Mouse (Mus musculus) heart, postnatal 0 days (tissue): Measurements from ENCODE around the gene Phf5a. TPM values are rescaled to one million over a fixed set of nuclear protein-coding genes. Genes with fewer than 3 reads are reported as not detected.
A peak's percentile ranks its signal among the peaks of the same experiment; 100 is the strongest.

Experiments used
- ATAC-seq: fragments of 200-750 bp; cut with Nextera tagmentation; 2 replicates; pipeline ENCODE4 v1.8.0; 2017; ENCODE audit warnings: low read depth, moderate number of reproducible peaks, moderate library complexity; ENCODE audit not compliant: insufficient read depth
- DNase-seq: peaks from one replicate; pipeline ENCODE4 v3.0.0-alpha.2; 2016; ENCODE audit warnings: low spot score
- H3K27ac ChIP-seq: fragments of 300-500 bp; sonication (generic); 2 replicates; pipeline ENCODE4 v1.5.1; 2014; ENCODE audit warnings: low read depth, mild to moderate bottlenecking
- H3K27me3 ChIP-seq: fragments of 300-500 bp; sonication (generic); 2 replicates; pipeline ENCODE4 v1.6.1; 2014; ENCODE audit warnings: low read length, mixed read lengths; ENCODE audit not compliant: control insufficient read depth, insufficient read depth
- H3K36me3 ChIP-seq: fragments of 300-500 bp; sonication (generic); replicated peaks from 2 replicates; pipeline ENCODE4 v1.6.1; 2014; ENCODE audit warnings: low read length, mixed read lengths; ENCODE audit not compliant: control insufficient read depth, insufficient read depth
- H3K4me1 ChIP-seq: fragments of 300-500 bp; sonication (generic); 2 replicates; pipeline ENCODE4 v1.6.1; 2014; ENCODE audit warnings: antibody characterized with exemption; ENCODE audit not compliant: control insufficient read depth, insufficient read depth
- H3K4me2 ChIP-seq: fragments of 300-500 bp; sonication (generic); 2 replicates; pipeline ENCODE4 v1.6.1; 2014; ENCODE audit warnings: low read depth, mild to moderate bottlenecking, low read length, moderate library complexity
- H3K4me3 ChIP-seq: fragments of 300-500 bp; sonication (generic); 2 replicates; pipeline ENCODE4 v1.5.1; 2014; ENCODE audit warnings: low read depth, low read length
- H3K9ac ChIP-seq: fragments of 300-500 bp; sonication (generic); replicated peaks from 2 replicates; pipeline ENCODE4 v1.6.1; 2014; ENCODE audit warnings: low read depth, low read length, mixed read lengths
- H3K9me3 ChIP-seq: fragments of 300-500 bp; sonication (generic); replicated peaks from 2 replicates; pipeline ENCODE4 v1.6.1; 2016; ENCODE audit warnings: low read length; ENCODE audit not compliant: control insufficient read depth
- CTCF ChIP-seq: IDR thresholded peaks from 2 replicates; pipeline ENCODE4 v1.5.1; 2016; ENCODE audit warnings: antibody characterized with exemption, control low read depth, low read depth
- EP300 ChIP-seq: IDR thresholded peaks from 2 replicates; pipeline ENCODE4 v1.6.1; 2016; ENCODE audit warnings: antibody characterized with exemption, low read depth
- WGBS: fragments of 180-500 bp; shearing (Covaris S2); extraction: QIAGEN DNeasy Blood & Tissue Kit; methylation state at CpG from one replicate; pipeline ENCODE4 v1.1.7; 2014; 5-methylcytosine and 5-hydroxymethylcytosine counted together
- polyA plus RNA-seq: library from polyadenylated mRNA; unstranded; fragments of >200 nt; fragmentation: Nextera tagmentation; extraction: Ambion mirVana; gene quantifications from 2 replicates; pipeline ENCODE4 v1.2.1, GENCODE M21; 2015
- total RNA-seq: library from RNA; depleted of rRNA; stranded (reverse); fragments of >200 nt; gene quantifications from 2 replicates; pipeline ENCODE4 v1.2.3, GENCODE M21; 2014; ENCODE audit warnings: low replicate concordance; rRNA removed

Phf5a gene
- 26.9 and 31.0 TPM in 2 replicates for total RNA-seq
- 60.7 and 65.3 TPM in 2 replicates for polyA plus RNA-seq

GRCm38 (mm10) chr15:81871604-81872261, at the start of gene Phf5a:
TSS of gene Phf5a (minus strand) at chr15:81871911.
- Histone ChIP-seq H3K4me1 (peaks cover 15% of the 10 kb centered on the region), H3K27ac (peak within 1 kb of the TSS; percentile 98), H3K9ac (peak within 1 kb of the TSS; percentile 95), H3K4me3 (peak within 1 kb of the TSS; percentile 98), H3K4me2 (peak within 1 kb of the TSS; percentile 85), H3K36me3 (peaks cover 41% of the 10 kb centered on the region), H3K9me3 (no peaks in the 10 kb centered on the region), H3K27me3 (no peaks in the 10 kb centered on the region)
- TF ChIP-seq CTCF (no peak), EP300 (peak; percentile 100)
- ATAC-seq (peak; percentile 90), DNase-seq (peak; percentile 94)
- under 1% methylated on average over 30 of the region's 30 CpGs for WGBS

GRCm38 (mm10) chr15:81921255-81921654, 49.5 kb upstream of the Phf5a start:
- WGBS = 78% methylated on average over 5 of the region's 5 CpGs
- H3K4me3 ChIP-seq = no peak overlapping the region

DNA sequence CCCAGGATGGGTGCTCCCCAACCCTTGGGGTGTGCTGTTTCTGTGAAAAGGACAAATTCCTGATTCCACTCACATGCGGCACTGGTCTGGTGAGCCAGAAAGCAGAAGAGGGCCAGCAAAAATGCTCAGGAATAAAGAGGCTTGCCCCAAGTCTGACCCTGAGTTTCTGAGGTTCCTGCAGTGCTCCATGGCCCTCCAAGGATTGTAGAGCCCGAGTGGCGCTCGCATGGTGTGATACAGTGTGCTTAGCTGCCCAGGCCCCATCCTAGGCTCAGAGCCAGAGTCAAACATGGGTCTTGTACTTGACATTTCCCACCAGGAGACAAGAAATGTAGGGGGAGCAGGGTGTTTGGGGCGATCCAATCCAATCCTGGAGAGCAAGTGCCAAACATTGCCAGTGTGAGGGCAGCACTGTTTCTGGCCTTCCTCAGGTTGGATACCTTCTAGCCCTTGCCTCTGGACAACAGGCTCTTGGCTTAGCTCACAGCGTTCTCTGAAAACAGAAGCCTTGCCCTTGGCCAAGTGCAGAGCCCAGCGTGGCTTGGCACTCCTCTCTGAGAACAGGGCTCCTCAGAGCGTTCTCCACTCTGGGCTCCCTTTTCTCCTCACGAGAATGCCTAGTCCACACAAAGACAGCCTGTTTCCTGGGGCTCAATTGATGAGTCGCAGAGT, 49.0 kb upstream of the Phf5a start:
- Histone ChIP-seq H3K4me3 (no peak overlapping the region), H3K9me3 (no peaks in the 10 kb centered on the region), H3K27ac (no peak overlapping the region), H3K4me1 (peaks cover 10% of the 10 kb centered on the region), H3K4me2 (no peak overlapping the region), H3K27me3 (no peaks in the 10 kb centered on the region), H3K9ac (no peak overlapping the region), H3K36me3 (peaks cover 11% of the 10 kb centered on the region)
- TF ChIP-seq EP300 (no peak), CTCF (no peak)
- WGBS = 69% methylated on average over 10 of the region's 10 CpGs
- ATAC-seq (no peak), DNase-seq (no peak)

More at GRCm38 (mm10) chr15:81921255-81921654, 49.5 kb upstream of the Phf5a start:
- Histone ChIP-seq H3K27me3 (no peaks in the 10 kb centered on the region), H3K4me1 (peaks cover 10% of the 10 kb centered on the region), H3K27ac (no peak overlapping the region), H3K4me2 (no peak overlapping the region), H3K36me3 (peaks cover 5% of the 10 kb centered on the region), H3K9me3 (no peaks in the 10 kb centered on the region), H3K9ac (no peak overlapping the region)
- DNase-seq (no peak), ATAC-seq (no peak)
- TF ChIP-seq EP300 (no peak), CTCF (no peak)

- 61% methylated on average over 5 of the region's 5 CpGs for WGBS
- ATAC-seq = no peak
- no peak overlapping the region for H3K4me3 ChIP-seq
- H3K27me3 ChIP-seq = no peaks in the 10 kb centered on the region
- TF ChIP-seq EP300 (no peak), CTCF (no peak)
- no peaks in the 10 kb centered on the region for H3K4me1 ChIP-seq
- no peak overlapping the region for H3K4me2 ChIP-seq
- DNase-seq = no peak
- no peak overlapping the region for H3K27ac ChIP-seq
- H3K9ac ChIP-seq = no peak overlapping the region
- no peaks in the 10 kb centered on the region for H3K9me3 ChIP-seq
- peaks cover 26% of the 10 kb centered on the region for H3K36me3 ChIP-seq
These were observed 47.4 kb upstream of the Phf5a start for GRCm38 (mm10) chr15:81919062-81919461.

GRCm38 (mm10) chr15:81917621-81918463, 46.1 kb upstream of the Phf5a start:
- H3K4me1 ChIP-seq = no peaks in the 10 kb centered on the region
- no peak overlapping the region for H3K27ac ChIP-seq
- no peak overlapping the region for H3K4me3 ChIP-seq
- DNase-seq (peak; percentile 51), ATAC-seq (peak; percentile 76)
- no peaks in the 10 kb centered on the region for H3K27me3 ChIP-seq
- peaks cover 39% of the 10 kb centered on the region for H3K36me3 ChIP-seq
- no peak overlapping the region for H3K4me2 ChIP-seq
- no peaks in the 10 kb centered on the region for H3K9me3 ChIP-seq
- no peak overlapping the region for H3K9ac ChIP-seq
- TF ChIP-seq EP300 = no peak
- TF ChIP-seq CTCF = peak; percentile 87
- 54% methylated on average over 6 of the region's 6 CpGs for WGBS
